Mouse (Mus musculus) liver, embryonic 15.5 days (tissue): Measurements from ENCODE around the gene Dusp14. TPM values are rescaled to one million over a fixed set of nuclear protein-coding genes. Genes with fewer than 3 reads are reported as not detected.

ENCODE experiments used
- ATAC-seq: fragments of 200-750 bp; cut with Nextera tagmentation; 2 replicates; pipeline ENCODE4 v1.8.0; 2017; ENCODE audit warnings: moderate number of reproducible peaks, mild to moderate bottlenecking, moderate library complexity; ENCODE audit not compliant: insufficient read depth
- H3K27ac ChIP-seq: fragments of 300-500 bp; sonication (generic); replicated peaks from 2 replicates; pipeline ENCODE4 v1.5.1; 2015; ENCODE audit warnings: mild to moderate bottlenecking, inconsistent platforms
- H3K27me3 ChIP-seq: fragments of 300-500 bp; sonication (generic); 2 replicates; pipeline ENCODE4 v1.6.1; 2015; ENCODE audit warnings: mild to moderate bottlenecking, inconsistent platforms
- H3K36me3 ChIP-seq: fragments of 300-500 bp; sonication (generic); replicated peaks from 2 replicates; pipeline ENCODE4 v1.6.1; 2015; ENCODE audit warnings: moderate library complexity, mild to moderate bottlenecking, inconsistent platforms
- H3K4me1 ChIP-seq: fragments of 300-500 bp; sonication (generic); replicated peaks from 2 replicates; pipeline ENCODE4 v1.6.1; 2015; ENCODE audit warnings: inconsistent platforms
- H3K4me2 ChIP-seq: fragments of 300-500 bp; sonication (generic); 2 replicates; pipeline ENCODE4 v1.6.1; 2015; ENCODE audit warnings: moderate library complexity, mild to moderate bottlenecking, inconsistent platforms
- H3K4me3 ChIP-seq: fragments of 300-500 bp; sonication (generic); replicated peaks from 2 replicates; pipeline ENCODE4 v1.5.1; 2015; ENCODE audit warnings: mild to moderate bottlenecking, inconsistent platforms
- H3K9ac ChIP-seq: fragments of 300-500 bp; sonication (generic); 2 replicates; pipeline ENCODE4 v1.6.1; 2015; ENCODE audit warnings: moderate library complexity, mild to moderate bottlenecking, inconsistent platforms
- H3K9me3 ChIP-seq: fragments of 300-500 bp; sonication (generic); replicated peaks from 2 replicates; pipeline ENCODE4 v1.6.1; 2016; ENCODE audit warnings: inconsistent platforms
- WGBS: fragments of 180-500 bp; shearing (Covaris S2); methylation state at CpG from one replicate; pipeline ENCODE4 v1.1.7; 2015; ENCODE audit warnings: mixed read lengths; ENCODE audit not compliant: insufficient replicate concordance; 5-methylcytosine and 5-hydroxymethylcytosine counted together
- polyA plus RNA-seq: library from polyadenylated mRNA; unstranded; fragments of >200 nt; fragmentation: Nextera tagmentation; extraction: Ambion mirVana; gene quantifications from 2 replicates; pipeline ENCODE4 v1.2.1, GENCODE M21; 2015

Gene Dusp14
- polyA plus RNA-seq = 1.2 and 1.3 TPM in 2 replicates

GRCm38 (mm10) chr11:84069034-84069370, at the start of gene Dusp14:
Gene Dusp14 (minus strand): TSS chr11:84069261.
- H3K36me3 ChIP-seq = no peaks in the 10 kb centered on the region
- 6% methylated on average over 11 of the region's 11 CpGs for WGBS
- no peak within 1 kb of the TSS for H3K27ac ChIP-seq
- H3K4me3 ChIP-seq = peak within 1 kb of the TSS; percentile 55
- H3K4me2 ChIP-seq = peak within 1 kb of the TSS; percentile 75
- H3K27me3 ChIP-seq = peaks cover 75% of the 10 kb centered on the region
- no peaks in the 10 kb centered on the region for H3K9me3 ChIP-seq
- 0 out of 2 replicates have a peak within 1 kb of the TSS, but pooled peaks have one; percentile 27 for H3K9ac ChIP-seq
- ATAC-seq = no peak
- H3K4me1 ChIP-seq = peaks cover 21% of the 10 kb centered on the region

- Histone ChIP-seq H3K36me3 (peaks cover 57% of the 10 kb centered on the region), H3K27me3 (no peaks in the 10 kb centered on the region), H3K4me3 (no peak overlapping the region), H3K4me2 (no peak overlapping the region), H3K27ac (no peak overlapping the region), H3K9ac (no peak overlapping the region), H3K9me3 (no peaks in the 10 kb centered on the region), H3K4me1 (peaks cover 14% of the 10 kb centered on the region)
- no peak for ATAC-seq
- 72% methylated on average over 4 of the region's 4 CpGs for WGBS
Measured at GRCm38 (mm10) chr11:84117431-84117830, 48.4 kb upstream of the Dusp14 start.

- 52% methylated on average over 2 of the region's 2 CpGs for WGBS
- ATAC-seq = no peak
Measured at GRCm38 (mm10) chr11:84116221-84116620, 47.2 kb upstream of the Dusp14 start.

DNA sequence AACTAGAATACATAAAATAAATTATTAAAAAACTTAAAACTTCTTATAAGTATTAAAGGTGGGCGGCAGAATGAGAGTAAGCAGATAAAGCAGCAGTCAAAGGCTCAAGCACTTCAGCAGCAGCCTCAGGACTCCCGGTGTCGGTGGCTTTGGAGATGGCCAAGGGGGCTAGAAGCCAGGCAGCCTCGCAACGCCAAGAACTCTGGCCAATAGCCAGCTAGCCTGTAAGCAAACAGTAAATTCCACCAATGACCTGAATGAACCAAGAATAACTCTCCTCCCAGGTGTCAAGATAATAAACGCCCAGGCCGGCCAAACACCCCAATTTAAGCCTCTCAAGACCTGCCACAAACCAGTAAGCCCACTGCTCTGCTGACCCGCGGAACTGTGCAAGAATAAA, 46.6 kb upstream of the Dusp14 start:
- Histone ChIP-seq H3K4me2 (no peak overlapping the region), H3K27ac (no peak overlapping the region), H3K9ac (no peak overlapping the region), H3K27me3 (no peaks in the 10 kb centered on the region), H3K4me3 (no peak overlapping the region), H3K4me1 (0 out of 2 replicates have a peak, but pooled peaks cover under 1% of the 10 kb centered on the region), H3K9me3 (no peaks in the 10 kb centered on the region), H3K36me3 (peaks cover 56% of the 10 kb centered on the region)
- no peak for ATAC-seq
- WGBS = 76% methylated on average over 9 of the region's 9 CpGs

More at GRCm38 (mm10) chr11:84116221-84116620, 47.2 kb upstream of the Dusp14 start:
- Histone ChIP-seq H3K4me3 (no peak overlapping the region), H3K36me3 (peaks cover 56% of the 10 kb centered on the region), H3K27me3 (no peaks in the 10 kb centered on the region), H3K27ac (no peak overlapping the region), H3K9me3 (no peaks in the 10 kb centered on the region), H3K4me1 (peaks cover 6% of the 10 kb centered on the region; the same call in 1 of the 2 replicates), H3K9ac (no peak overlapping the region), H3K4me2 (no peak overlapping the region)

DNA sequence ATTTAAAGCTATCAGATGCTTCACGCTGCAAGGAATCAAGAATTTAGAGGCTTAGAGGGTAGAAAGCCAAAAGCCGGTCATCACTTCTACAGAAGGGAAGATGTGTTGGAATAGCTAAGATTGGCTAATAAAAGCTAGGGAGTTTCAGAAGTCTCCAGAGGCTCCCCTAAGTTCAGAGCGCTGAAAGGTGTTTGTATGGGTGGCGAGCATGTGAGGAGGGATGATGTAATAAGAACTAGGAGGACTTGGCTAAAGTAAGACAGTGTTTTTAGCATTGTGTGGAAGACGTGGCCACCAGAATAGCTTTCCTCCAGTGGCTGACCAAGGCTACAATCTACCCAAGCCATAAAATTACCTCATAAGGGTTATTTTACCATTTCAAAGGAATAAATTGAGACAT, 44.6 kb upstream of the Dusp14 start:
- no peak overlapping the region for H3K4me2 ChIP-seq
- H3K36me3 ChIP-seq = peaks cover 62% of the 10 kb centered on the region
- 76% methylated on average over 5 of the region's 5 CpGs for WGBS
- H3K27me3 ChIP-seq = no peaks in the 10 kb centered on the region
- no peaks in the 10 kb centered on the region for H3K9me3 ChIP-seq
- ATAC-seq = no peak
- no peak overlapping the region for H3K9ac ChIP-seq
- no peaks in the 10 kb centered on the region for H3K4me1 ChIP-seq
- H3K4me3 ChIP-seq = no peak overlapping the region
- H3K27ac ChIP-seq = no peak overlapping the region

- Histone ChIP-seq H3K36me3 (peaks cover 77% of the 10 kb centered on the region), H3K27ac (no peak overlapping the region), H3K4me2 (no peak overlapping the region), H3K9ac (no peak overlapping the region), H3K9me3 (no peaks in the 10 kb centered on the region), H3K4me1 (no peaks in the 10 kb centered on the region), H3K4me3 (no peak overlapping the region), H3K27me3 (no peaks in the 10 kb centered on the region)
- no peak for ATAC-seq
- 57% methylated on average over 2 of the region's 2 CpGs for WGBS
Measured at GRCm38 (mm10) chr11:84107137-84107536, 38.1 kb upstream of the Dusp14 start.

DNA sequence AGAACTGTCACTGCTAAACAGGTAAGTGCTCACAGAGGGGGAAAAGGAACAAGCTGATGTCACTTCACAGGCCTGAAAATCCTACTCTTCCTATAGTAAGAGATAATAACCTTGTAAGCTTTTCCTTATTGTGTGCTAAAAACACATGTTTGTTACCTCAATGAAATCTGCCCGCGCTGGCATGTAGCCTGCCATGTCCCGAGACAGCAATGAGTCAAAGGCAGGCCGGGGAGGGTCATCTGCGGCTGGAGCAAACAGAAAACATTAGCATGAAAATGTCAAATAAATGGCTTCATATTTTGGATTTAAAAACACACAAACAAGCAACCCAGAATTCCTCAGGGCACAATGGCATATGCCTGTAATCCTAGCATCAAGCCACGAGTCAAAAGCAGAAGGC, 35.0 kb upstream of the Dusp14 start:
- Histone ChIP-seq H3K4me3 (no peak overlapping the region), H3K36me3 (peaks cover 68% of the 10 kb centered on the region), H3K9me3 (no peaks in the 10 kb centered on the region), H3K27ac (no peak overlapping the region), H3K4me1 (no peaks in the 10 kb centered on the region), H3K27me3 (no peaks in the 10 kb centered on the region), H3K9ac (no peak overlapping the region), H3K4me2 (no peak overlapping the region)
- 86% methylated on average over 6 of the region's 6 CpGs for WGBS
- ATAC-seq = no peak

- no peak overlapping the region for H3K4me2 ChIP-seq
- ATAC-seq = no peak
- no peaks in the 10 kb centered on the region for H3K9me3 ChIP-seq
- H3K36me3 ChIP-seq = peaks cover 48% of the 10 kb centered on the region
- H3K4me1 ChIP-seq = no peaks in the 10 kb centered on the region
- no peak overlapping the region for H3K9ac ChIP-seq
- no peak overlapping the region for H3K27ac ChIP-seq
- H3K27me3 ChIP-seq = no peaks in the 10 kb centered on the region
- H3K4me3 ChIP-seq = no peak overlapping the region
Measured at GRCm38 (mm10) chr11:84101182-84101581, 32.1 kb upstream of the Dusp14 start.

DNA sequence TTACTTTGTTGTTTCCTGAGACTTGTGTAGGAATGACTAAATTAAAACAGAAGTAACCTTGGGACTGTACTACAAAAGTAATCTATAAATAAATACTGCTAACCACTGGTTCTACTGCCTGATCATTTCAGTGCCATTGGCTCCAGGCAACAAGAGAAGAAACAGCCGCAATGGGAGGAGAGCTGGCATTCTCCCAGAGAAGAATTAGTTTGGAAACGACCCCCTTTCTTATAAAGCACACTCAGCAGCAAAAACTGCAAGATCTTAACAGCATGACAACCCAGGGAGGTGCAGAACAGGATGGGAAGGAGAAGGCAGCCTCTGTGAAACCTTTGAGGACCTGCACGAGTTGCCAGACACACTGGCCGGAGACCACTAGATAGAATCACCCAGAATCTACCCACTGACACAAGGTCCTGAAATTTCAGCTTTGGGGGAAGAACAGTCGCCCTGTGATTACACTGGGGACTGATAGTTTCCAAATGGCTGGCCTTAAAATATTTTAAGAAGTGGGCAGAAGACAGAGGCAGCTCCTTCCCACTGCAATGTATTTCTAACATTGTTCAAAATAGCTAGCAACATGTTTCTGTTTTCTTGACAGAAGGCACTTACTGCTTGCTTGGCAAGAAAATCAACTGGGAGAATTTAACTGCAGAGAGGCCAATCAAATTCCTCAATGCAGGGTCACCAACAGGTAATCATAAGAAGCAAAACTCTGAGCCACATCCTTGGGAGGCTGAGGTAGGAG, 28.4 kb upstream of the Dusp14 start:
- H3K9ac ChIP-seq = no peak overlapping the region

DNA sequence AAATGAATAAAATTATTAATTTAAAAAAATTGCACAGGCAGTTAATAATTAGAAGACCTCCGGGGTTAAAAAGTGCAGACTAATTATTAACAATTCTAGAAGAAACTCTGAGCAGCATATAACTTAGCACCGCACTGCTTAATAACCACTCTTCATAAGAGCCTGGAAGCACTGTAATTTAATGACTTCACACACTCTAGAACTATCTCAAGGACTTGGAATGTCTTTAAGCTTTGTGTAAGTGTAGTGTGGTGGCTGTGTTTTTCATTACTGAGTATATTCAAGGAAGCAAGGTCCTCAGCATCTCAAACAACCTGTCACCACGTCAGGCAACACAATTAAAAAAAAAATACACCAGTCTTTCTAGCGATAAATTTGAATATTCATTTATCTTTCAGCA, 26.0 kb upstream of the Dusp14 start:
- Histone ChIP-seq H3K9me3 (no peaks in the 10 kb centered on the region), H3K4me3 (no peak overlapping the region), H3K27me3 (no peaks in the 10 kb centered on the region), H3K4me1 (no peaks in the 10 kb centered on the region), H3K4me2 (no peak overlapping the region), H3K9ac (no peak overlapping the region), H3K27ac (no peak overlapping the region), H3K36me3 (peaks cover 24% of the 10 kb centered on the region)
- 73% methylated on average over 4 of the region's 4 CpGs for WGBS
- no peak for ATAC-seq

More for the DNA sequence above, 28.4 kb upstream of the Dusp14 start:
- H3K27ac ChIP-seq = no peak overlapping the region
- H3K27me3 ChIP-seq = no peaks in the 10 kb centered on the region
- no peak overlapping the region for H3K4me3 ChIP-seq
- WGBS = 68% methylated on average over 5 of the region's 5 CpGs
- H3K4me2 ChIP-seq = no peak overlapping the region
- no peaks in the 10 kb centered on the region for H3K4me1 ChIP-seq
- H3K9me3 ChIP-seq = no peaks in the 10 kb centered on the region
- H3K36me3 ChIP-seq = peaks cover 26% of the 10 kb centered on the region
- ATAC-seq = no peak

DNA sequence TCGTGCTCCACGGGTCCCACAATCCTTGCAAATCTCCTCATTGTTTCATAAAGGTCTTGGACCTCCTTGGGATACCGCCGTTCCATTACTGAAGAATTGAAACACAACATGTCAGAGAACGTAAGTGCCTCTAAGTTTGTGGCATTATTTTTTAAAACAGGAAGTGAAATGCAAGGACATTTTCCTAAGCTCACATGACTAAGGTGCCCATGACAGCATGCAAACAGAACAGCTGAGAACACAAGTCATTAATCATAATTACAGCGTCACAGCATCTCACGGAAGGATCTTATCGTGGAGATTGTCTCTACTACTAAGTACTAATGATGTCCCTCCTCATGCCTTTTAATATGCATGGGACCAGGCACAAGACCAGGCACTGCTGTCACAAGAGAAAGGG, 21.5 kb upstream of the Dusp14 start:
- H3K9me3 ChIP-seq = no peaks in the 10 kb centered on the region
- H3K4me1 ChIP-seq = no peaks in the 10 kb centered on the region
- no peak overlapping the region for H3K27ac ChIP-seq
- H3K9ac ChIP-seq = no peak overlapping the region
- peaks cover 32% of the 10 kb centered on the region for H3K36me3 ChIP-seq
- H3K4me2 ChIP-seq = no peak overlapping the region
- H3K27me3 ChIP-seq = no peaks in the 10 kb centered on the region
- WGBS = 83% methylated on average over 8 of the region's 8 CpGs
- no peak overlapping the region for H3K4me3 ChIP-seq
- no peak for ATAC-seq

DNA sequence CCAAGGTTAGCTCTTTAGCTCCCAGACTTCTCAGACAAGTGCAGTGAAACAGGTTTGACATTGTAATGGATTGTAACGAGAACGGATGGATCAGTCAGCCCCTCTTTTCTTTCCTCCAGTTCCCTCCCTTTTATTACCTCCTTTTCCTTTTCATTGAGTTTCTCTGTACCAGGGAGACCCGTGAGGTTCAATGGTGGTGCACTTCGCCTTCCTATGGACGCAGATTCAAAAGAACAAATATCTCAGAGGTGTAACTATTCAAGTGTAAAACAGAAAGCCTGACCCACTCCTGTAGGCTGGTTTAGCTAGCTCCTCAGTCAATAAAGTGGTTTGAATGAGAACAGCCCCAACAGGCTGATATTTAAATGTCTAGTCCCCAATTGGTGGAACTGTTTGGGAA, 12.8 kb upstream of the Dusp14 start:
- Histone ChIP-seq H3K27ac (no peak overlapping the region), H3K4me2 (no peak overlapping the region), H3K27me3 (no peaks in the 10 kb centered on the region), H3K9me3 (no peaks in the 10 kb centered on the region), H3K9ac (no peak overlapping the region), H3K4me3 (no peak overlapping the region), H3K4me1 (no peaks in the 10 kb centered on the region), H3K36me3 (peaks cover 27% of the 10 kb centered on the region)
- WGBS = 76% methylated on average over 5 of the region's 5 CpGs
- no peak for ATAC-seq
